Mouse (Mus musculus): ENCODE data around the gene Znrf3. TPM values are rescaled to one million over a fixed set of nuclear protein-coding genes. Genes with fewer than 3 reads are reported as not detected.

The Znrf3 gene
- polyA plus RNA-seq, 1 experiment from 2014 or later = 8.0 TPM

GRCm38 (mm10) chr11:5325217-5325616 is 119.4 kb downstream of the Znrf3 start:
- H3K4me2 ChIP-seq = no peak overlapping the region
- 92% methylated on average over 6 of the region's 6 CpGs for WGBS
- no peak overlapping the region for H3K4me3 ChIP-seq
- no peaks in the 10 kb centered on the region for H3K36me3 ChIP-seq
- no peaks in the 10 kb centered on the region for H3K4me1 ChIP-seq (replicated peaks)
- no peaks in the 10 kb centered on the region for H3K27me3 ChIP-seq
- no peak overlapping the region for H3K9ac ChIP-seq
- no peaks in the 10 kb centered on the region for H3K9me3 ChIP-seq
- no peak for ATAC-seq (ENCODE audit: low FRiP score, low read depth)
- H3K27ac ChIP-seq (replicated peaks) = no peak overlapping the region

GRCm38 (mm10) chr11:5324296-5324695 is 120.4 kb downstream of the Znrf3 start:
- WGBS = 25% methylated on average over 2 of the region's 2 CpGs
- H3K27ac ChIP-seq (replicated peaks) = no peak overlapping the region
- H3K4me1 ChIP-seq (replicated peaks) = peaks cover 1% of the 10 kb centered on the region; the same call in 1 of the 2 replicates
- no peaks in the 10 kb centered on the region for H3K27me3 ChIP-seq
- no peaks in the 10 kb centered on the region for H3K9me3 ChIP-seq
- H3K4me3 ChIP-seq = no peak overlapping the region
- H3K4me2 ChIP-seq = no peak overlapping the region
- no peak for ATAC-seq (ENCODE audit: low FRiP score, low read depth)
- no peaks in the 10 kb centered on the region for H3K36me3 ChIP-seq
- H3K9ac ChIP-seq = no peak overlapping the region

GRCm38 (mm10) chr11:5321687-5322086 is 123.0 kb downstream of the Znrf3 start:
- Histone ChIP-seq H3K4me1 (replicated peaks) (peaks cover 23% of the 10 kb centered on the region), H3K9me3 (no peaks in the 10 kb centered on the region), H3K4me3 (no peak overlapping the region), H3K27me3 (no peaks in the 10 kb centered on the region), H3K4me2 (no peak overlapping the region), H3K9ac (no peak overlapping the region), H3K36me3 (no peaks in the 10 kb centered on the region), H3K27ac (replicated peaks) (no peak overlapping the region)
- ATAC-seq (ENCODE audit: low FRiP score, low read depth) = no peak
- WGBS = 90% methylated on average over 1 of the region's 1 CpGs

- H3K9ac ChIP-seq = no peak overlapping the region
- H3K27me3 ChIP-seq = no peaks in the 10 kb centered on the region
- peaks cover 32% of the 10 kb centered on the region for H3K4me1 ChIP-seq (replicated peaks)
- no peaks in the 10 kb centered on the region for H3K36me3 ChIP-seq
- H3K4me2 ChIP-seq = no peak overlapping the region
- no peaks in the 10 kb centered on the region for H3K9me3 ChIP-seq
- 55% methylated on average over 2 of the region's 2 CpGs for WGBS
- no peak for ATAC-seq (ENCODE audit: low FRiP score, low read depth)
- H3K27ac ChIP-seq (replicated peaks) = peak overlapping the region; percentile 70
- H3K4me3 ChIP-seq = no peak overlapping the region
Observed at GRCm38 (mm10) chr11:5318976-5319375, 125.7 kb downstream of the Znrf3 start.

- no peak overlapping the region for H3K4me3 ChIP-seq
- peak; percentile 89 for ATAC-seq (ENCODE audit: low FRiP score, low read depth)
Observed at GRCm38 (mm10) chr11:5318035-5318775, 126.4 kb downstream of the Znrf3 start.

GRCm38 (mm10) chr11:5314796-5315195 is 129.9 kb downstream of the Znrf3 start:
- no peaks in the 10 kb centered on the region for H3K27me3 ChIP-seq
- no peak overlapping the region for H3K4me2 ChIP-seq
- no peak overlapping the region for H3K9ac ChIP-seq
- no peak overlapping the region for H3K4me3 ChIP-seq
- H3K4me1 ChIP-seq (replicated peaks) = peaks cover 44% of the 10 kb centered on the region
- H3K36me3 ChIP-seq = no peaks in the 10 kb centered on the region
- H3K9me3 ChIP-seq = no peaks in the 10 kb centered on the region
- H3K27ac ChIP-seq (replicated peaks) = peak overlapping the region; percentile 76
- ATAC-seq (ENCODE audit: low FRiP score, low read depth) = peak; percentile 60; the same call in 1 of the 2 replicates

More at GRCm38 (mm10) chr11:5318035-5318775, 126.4 kb downstream of the Znrf3 start:
- Histone ChIP-seq H3K4me2 (no peak overlapping the region), H3K4me1 (replicated peaks) (peaks cover 40% of the 10 kb centered on the region), H3K9me3 (no peaks in the 10 kb centered on the region), H3K27ac (replicated peaks) (peak overlapping the region; percentile 70), H3K9ac (no peak overlapping the region), H3K36me3 (no peaks in the 10 kb centered on the region), H3K27me3 (no peaks in the 10 kb centered on the region)
- 12% methylated on average over 8 of the region's 8 CpGs for WGBS

- Histone ChIP-seq H3K9me3 (no peaks in the 10 kb centered on the region), H3K27me3 (no peaks in the 10 kb centered on the region), H3K4me2 (no peak overlapping the region), H3K9ac (no peak overlapping the region), H3K4me1 (replicated peaks) (peaks cover 43% of the 10 kb centered on the region), H3K4me3 (no peak overlapping the region), H3K27ac (replicated peaks) (peak overlapping the region; percentile 76), H3K36me3 (no peaks in the 10 kb centered on the region)
- no peak for ATAC-seq (ENCODE audit: low FRiP score, low read depth)
- 16% methylated on average over 3 of the region's 3 CpGs for WGBS
Observed at GRCm38 (mm10) chr11:5314330-5314741, 130.3 kb downstream of the Znrf3 start.

- Histone ChIP-seq H3K9ac (no peak overlapping the region), H3K27ac (replicated peaks) (no peak overlapping the region), H3K9me3 (no peaks in the 10 kb centered on the region), H3K27me3 (no peaks in the 10 kb centered on the region), H3K36me3 (no peaks in the 10 kb centered on the region), H3K4me2 (no peak overlapping the region), H3K4me1 (replicated peaks) (no peaks in the 10 kb centered on the region), H3K4me3 (no peak overlapping the region)
- WGBS = 85% methylated on average over 13 of the region's 13 CpGs
- no peak for ATAC-seq (ENCODE audit: low FRiP score, low read depth)
Observed at GRCm38 (mm10) chr11:5307024-5307905, 137.4 kb downstream of the Znrf3 start.

- Histone ChIP-seq H3K27me3 (no peaks in the 10 kb centered on the region), H3K9me3 (no peaks in the 10 kb centered on the region), H3K36me3 (no peaks in the 10 kb centered on the region), H3K4me3 (no peak overlapping the region), H3K27ac (replicated peaks) (no peak overlapping the region), H3K9ac (no peak overlapping the region), H3K4me1 (replicated peaks) (no peaks in the 10 kb centered on the region), H3K4me2 (no peak overlapping the region)
- ATAC-seq (ENCODE audit: low FRiP score, low read depth) = no peak
Observed at GRCm38 (mm10) chr11:5306017-5306416, 138.6 kb downstream of the Znrf3 start.

GRCm38 (mm10) chr11:5304526-5304925 is 140.1 kb downstream of the Znrf3 start:
- no peak for ATAC-seq (ENCODE audit: low FRiP score, low read depth)
- no peak overlapping the region for H3K27ac ChIP-seq (replicated peaks)
- no peak overlapping the region for H3K4me3 ChIP-seq
- H3K27me3 ChIP-seq = no peaks in the 10 kb centered on the region
- H3K4me2 ChIP-seq = no peak overlapping the region
- no peaks in the 10 kb centered on the region for H3K4me1 ChIP-seq (replicated peaks)
- no peak overlapping the region for H3K9ac ChIP-seq
- no peaks in the 10 kb centered on the region for H3K36me3 ChIP-seq
- H3K9me3 ChIP-seq = no peaks in the 10 kb centered on the region

GRCm38 (mm10) chr11:5298007-5298372 is 146.7 kb downstream of the Znrf3 start:
- H3K36me3 ChIP-seq = no peaks in the 10 kb centered on the region
- H3K9ac ChIP-seq = no peak overlapping the region
- no peaks in the 10 kb centered on the region for H3K9me3 ChIP-seq
- H3K4me1 ChIP-seq (replicated peaks) = peaks cover 17% of the 10 kb centered on the region
- no peaks in the 10 kb centered on the region for H3K27me3 ChIP-seq
- no peak for ATAC-seq (ENCODE audit: low FRiP score, low read depth)
- no peak overlapping the region for H3K4me2 ChIP-seq
- no peak overlapping the region for H3K4me3 ChIP-seq
- peak overlapping the region; percentile 50 for H3K27ac ChIP-seq (replicated peaks)
- 68% methylated on average over 1 of the region's 1 CpGs for WGBS

All from hindbrain, embryonic 15.5 days (tissue).